Mouse (Mus musculus): ENCODE measurements at regions not wholly inside any gene's neighbourhood (a gene's known extent, or its start where the extent isn't known, plus 50 kb on each side); places are given as distances from the start of the nearest gene placed in this dataset.
"Not testable (repeated sequence)": the region's sequence is repeated elsewhere in the genome, so short reads cannot be mapped to it uniquely, and the experiment has no call there.

- DNase-seq, result peak in 1 of 2 experiments; percentile 4
Measured at GRCm38 (mm10) chr12:22745556-22745955, 1034.5 kb downstream of the Gm10330 start.

GRCm38 (mm10) chr12:22745067-22745466 lies 1035.0 kb downstream of the Gm10330 start:
- DNase-seq, result not testable (repeated sequence)

Data from spleen, adult 18-20 months (tissue).